Mouse (Mus musculus) effector memory CD4-positive, alpha-beta T cell, adult 7 months (primary cell): ENCODE data around the gene Ppp1r14c. TPM values are rescaled to one million over a fixed set of nuclear protein-coding genes. Genes with fewer than 3 reads are reported as not detected.

Experiments
- polyA plus RNA-seq: library from polyadenylated mRNA; unstranded; fragments of 100-300 nt; shearing (Covaris generic); gene quantifications from one replicate; pipeline ENCODE4 v1.2.1, GENCODE M21; 2017

Gene Ppp1r14c
- not detected for polyA plus RNA-seq

GRCm38 (mm10) chr10:3366036-3366869, at the start of gene Ppp1r14c:
Ppp1r14c (plus strand) TSS chr10:3366057.

Other genes starting within 250 kb of the Ppp1r14c start
- 0.35 TPM for gene H60c, start 98.3 kb upstream of the Ppp1r14c start, polyA plus RNA-seq
- gene Iyd, start 174.2 kb downstream of the Ppp1r14c start, polyA plus RNA-seq = not detected